Mouse (Mus musculus) testis, postnatal 10 days (tissue): ENCODE measurements at regions not wholly inside any gene's neighbourhood (a gene's known extent, or its start where the extent isn't known, plus 50 kb on each side); places are given as distances from the start of the nearest gene placed in this dataset.
"Not testable (repeated sequence)": the region's sequence is repeated elsewhere in the genome, so short reads cannot be mapped to it uniquely, and the experiment has no call there.

Experiments used
- DNase-seq: peaks from one replicate; pipeline ENCODE4 v3.0.0; 2021; ENCODE audit warnings: low spot score

- DNase-seq, result no peak
These were observed 62.9 kb upstream of the Bet1 start for GRCm38 (mm10) chr6:4149663-4150062.

GRCm38 (mm10) chr6:4158293-4158692, 71.5 kb upstream of the Bet1 start:
- DNase-seq, result no peak

- DNase-seq, result no peak
These were observed 77.0 kb upstream of the Bet1 start for GRCm38 (mm10) chr6:4163733-4164132.

- no peak for DNase-seq
These were observed 80.3 kb upstream of the Bet1 start for GRCm38 (mm10) chr6:4167112-4167511.

- DNase-seq, result no peak
These were observed 81.0 kb upstream of the Bet1 start for GRCm38 (mm10) chr6:4167757-4168156.

GRCm38 (mm10) chr6:4171561-4171960, 84.8 kb upstream of the Bet1 start:
- DNase-seq, result no peak

- no peak for DNase-seq
These were observed 100.9 kb upstream of the Bet1 start for GRCm38 (mm10) chr6:4187683-4188082.

GRCm38 (mm10) chr6:4190976-4191375, 104.2 kb upstream of the Bet1 start:
- DNase-seq, result peak; percentile 40

- no peak for DNase-seq
These were observed 106.5 kb upstream of the Bet1 start for GRCm38 (mm10) chr6:4193286-4193685.

GRCm38 (mm10) chr6:4201176-4201575, 114.4 kb upstream of the Bet1 start:
- DNase-seq, result no peak

- DNase-seq, result no peak
These were observed 118.9 kb upstream of the Bet1 start for GRCm38 (mm10) chr6:4205681-4206080.

GRCm38 (mm10) chr6:4245265-4246112, 158.7 kb upstream of the Bet1 start:
- no peak for DNase-seq

- DNase-seq, result no peak
These were observed 159.3 kb upstream of the Bet1 start for GRCm38 (mm10) chr6:4246113-4246419.

- no peak for DNase-seq
These were observed 189.8 kb upstream of the Bet1 start for GRCm38 (mm10) chr6:4276607-4277006.

- DNase-seq, result no peak
These were observed 190.6 kb upstream of the Bet1 start for GRCm38 (mm10) chr6:4277245-4277890.

GRCm38 (mm10) chr6:4291380-4291779, 204.6 kb upstream of the Bet1 start:
- no peak for DNase-seq

GRCm38 (mm10) chr6:4303410-4303809, 201.2 kb upstream of the Col1a2 start:
- DNase-seq, result not testable (repeated sequence)

- no peak for DNase-seq
These were observed 154.7 kb upstream of the Col1a2 start for GRCm38 (mm10) chr6:4349953-4350352.

- no peak for DNase-seq
These were observed 142.4 kb upstream of the Col1a2 start for GRCm38 (mm10) chr6:4362220-4362619.

GRCm38 (mm10) chr6:4375465-4376037, 129.1 kb upstream of the Col1a2 start:
- no peak for DNase-seq

GRCm38 (mm10) chr6:4396808-4397207, 107.8 kb upstream of the Col1a2 start:
- DNase-seq, result no peak

- DNase-seq, result no peak
These were observed 106.7 kb upstream of the Col1a2 start for GRCm38 (mm10) chr6:4397695-4398598.
